Mouse (Mus musculus) right cerebral cortex, postnatal 14 days (tissue): ENCODE data around the gene Eif4ebp2.

Experiments
- DNase-seq: peaks from one replicate; pipeline ENCODE4 v3.0.0; 2022

The Eif4ebp2 gene

DNA sequence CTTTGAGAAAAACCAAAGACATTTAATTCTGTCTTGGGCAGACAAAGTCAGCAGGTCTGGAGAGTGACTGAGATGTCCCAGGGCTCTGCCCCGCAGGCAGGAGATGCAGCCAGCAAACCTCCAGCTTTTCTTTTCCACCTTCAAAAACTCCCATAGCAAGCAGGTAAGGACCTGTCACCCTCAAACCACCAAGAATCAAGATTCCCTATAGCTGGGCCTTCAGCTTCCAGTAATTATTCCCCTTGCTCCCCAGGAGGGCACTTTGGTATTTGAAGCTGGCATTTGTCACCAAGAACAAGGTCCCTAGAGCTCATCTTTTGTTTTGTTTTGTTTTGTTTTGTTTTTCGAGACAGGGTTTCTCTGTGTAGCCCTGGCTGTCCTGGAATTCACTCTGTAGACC is 35.4 kb downstream of the Eif4ebp2 start:
- no peak for DNase-seq

DNA sequence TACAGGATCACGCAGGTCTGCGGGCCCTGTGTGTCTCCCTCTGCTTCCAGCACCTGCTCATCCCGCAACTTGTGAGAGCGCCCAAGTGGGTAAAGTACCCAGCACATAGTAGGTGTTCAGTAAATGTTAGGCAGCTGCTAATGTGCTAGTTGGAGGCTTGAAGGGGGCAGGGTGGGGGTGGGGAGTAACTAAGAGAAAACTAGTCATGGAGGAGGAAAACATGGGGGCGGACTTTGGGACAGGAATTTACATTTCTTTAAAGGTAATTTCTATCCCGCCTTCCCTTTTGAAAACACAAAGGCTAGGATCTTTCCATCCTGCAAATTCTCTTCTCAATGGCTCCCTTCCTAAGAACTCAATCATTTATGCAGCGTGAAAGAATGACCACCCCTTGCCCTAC is 35.9 kb downstream of the Eif4ebp2 start:
- DNase-seq = no peak

DNA sequence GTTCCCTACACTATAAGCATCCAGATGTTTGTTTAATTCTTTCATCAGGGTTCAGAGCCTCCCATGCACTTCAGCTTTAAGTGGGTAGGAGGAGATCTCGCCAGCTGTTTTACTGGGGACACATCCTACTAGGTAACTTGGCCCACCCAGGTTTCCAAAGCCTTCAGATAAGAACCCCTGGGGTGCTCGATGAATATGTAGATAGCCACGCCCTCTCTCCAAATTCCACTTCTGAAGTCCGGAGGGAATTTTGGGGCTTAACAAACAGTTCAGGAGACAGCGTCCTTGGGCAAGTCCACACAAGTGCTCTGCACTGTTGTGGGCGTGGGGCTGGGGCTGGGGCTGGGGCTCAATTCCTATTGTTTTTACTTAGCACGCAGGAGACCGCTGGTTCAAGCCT is 36.6 kb downstream of the Eif4ebp2 start:
- DNase-seq = no peak

DNA sequence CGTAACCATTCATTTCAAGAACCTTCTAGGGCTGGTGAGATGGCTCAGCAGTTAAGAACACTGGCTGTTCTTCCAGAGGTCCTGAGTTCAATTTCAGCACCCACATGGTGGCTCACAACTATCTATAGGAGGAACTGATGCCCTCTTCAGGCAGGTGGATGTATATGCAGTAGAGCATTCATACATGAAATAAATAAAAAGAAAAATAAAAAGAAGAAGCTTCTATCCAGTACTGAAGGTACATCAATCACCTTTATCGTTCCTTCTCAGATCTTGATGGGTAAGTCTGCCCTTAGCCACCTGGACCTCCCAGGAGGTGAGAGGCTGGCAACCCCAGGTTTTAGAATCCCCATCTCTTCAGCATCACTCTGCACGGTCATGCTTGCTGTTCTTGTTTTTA is 37.2 kb downstream of the Eif4ebp2 start:
- DNase-seq = no peak

DNA sequence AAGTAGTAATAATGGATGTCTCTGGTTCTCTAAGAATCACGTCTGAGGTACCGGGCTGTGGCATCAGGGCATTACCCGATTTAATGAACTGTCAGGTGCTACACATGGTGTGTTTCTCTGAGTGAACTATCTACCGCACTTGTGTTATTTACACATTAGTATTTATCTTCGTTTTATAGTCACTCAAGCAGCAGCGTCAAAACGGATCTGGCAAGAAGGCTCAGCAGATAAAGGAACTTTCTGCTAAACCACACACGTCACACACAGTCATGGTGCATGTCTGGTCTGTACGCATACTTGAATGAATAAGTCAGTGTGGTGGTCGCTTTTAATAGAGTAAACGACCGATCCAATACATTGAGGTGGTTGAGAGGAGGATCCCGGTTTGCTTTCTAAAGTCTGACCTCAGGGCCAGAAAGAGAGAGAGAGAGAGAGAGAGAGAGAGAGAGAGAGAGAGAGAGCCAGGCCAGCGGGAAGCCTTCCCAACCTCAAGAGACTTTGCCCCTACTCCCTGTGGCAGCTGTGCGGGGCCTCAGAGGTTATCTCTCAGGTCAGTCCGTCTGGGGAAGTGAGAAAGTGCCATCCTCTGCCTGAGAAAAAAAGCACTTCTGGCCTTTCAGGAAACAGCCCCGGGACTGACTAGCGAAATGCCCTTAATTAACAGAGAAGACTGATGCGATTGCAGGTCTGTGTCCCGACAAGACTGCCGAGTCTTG is 39.4 kb downstream of the Eif4ebp2 start:
- DNase-seq = no peak

GRCm38 (mm10) chr10:61410193-61410592 is 42.3 kb downstream of the Eif4ebp2 start:
- DNase-seq = no peak

DNA sequence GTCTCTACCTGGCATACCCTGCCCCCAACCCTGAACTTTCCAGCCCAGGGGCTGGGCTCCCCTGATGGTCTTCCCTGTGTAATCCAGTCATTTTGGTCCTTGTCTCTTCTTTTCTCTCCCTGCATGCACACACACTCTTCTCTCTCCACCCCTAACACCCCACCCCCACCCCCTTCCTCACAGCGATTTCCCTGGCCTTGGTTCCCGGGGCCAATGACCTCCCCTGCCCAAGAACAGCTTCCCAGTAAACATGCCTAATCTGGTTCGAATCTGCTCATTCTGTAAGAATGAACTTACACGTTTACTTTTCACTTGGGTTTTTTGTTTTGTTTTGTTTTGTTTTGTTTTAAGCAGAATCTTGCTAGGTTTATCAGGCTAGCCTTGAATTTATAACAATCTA is 42.7 kb downstream of the Eif4ebp2 start:
- DNase-seq = no peak

GRCm38 (mm10) chr10:61405958-61406357 is 46.5 kb downstream of the Eif4ebp2 start:
- DNase-seq = no peak

GRCm38 (mm10) chr10:61402911-61403310 is 49.5 kb downstream of the Eif4ebp2 start:
- no peak for DNase-seq

DNA sequence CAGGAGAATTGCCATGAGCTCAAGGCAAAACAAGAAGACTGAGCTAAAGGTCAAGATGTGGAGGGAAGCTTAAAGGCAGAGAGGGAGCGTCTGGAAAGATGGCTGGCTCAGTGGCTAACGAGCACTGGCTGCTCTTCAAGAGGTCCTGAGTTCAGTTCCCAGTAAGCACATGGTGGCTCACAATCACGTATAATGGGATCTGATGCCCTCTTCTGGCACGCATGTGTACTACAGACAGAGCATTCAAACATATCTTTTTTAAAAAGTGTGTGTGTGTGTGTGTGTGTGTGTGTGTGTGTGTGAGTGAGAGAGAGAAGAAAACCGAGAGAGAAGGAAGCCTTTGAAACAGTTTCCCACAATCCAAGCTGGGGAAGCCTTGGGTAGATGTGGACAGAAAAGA is 50.0 kb downstream of the Eif4ebp2 start:
- no peak for DNase-seq

- no peak for DNase-seq
Measured at GRCm38 (mm10) chr10:61400407-61400806, 52.1 kb downstream of the Eif4ebp2 start.

DNA sequence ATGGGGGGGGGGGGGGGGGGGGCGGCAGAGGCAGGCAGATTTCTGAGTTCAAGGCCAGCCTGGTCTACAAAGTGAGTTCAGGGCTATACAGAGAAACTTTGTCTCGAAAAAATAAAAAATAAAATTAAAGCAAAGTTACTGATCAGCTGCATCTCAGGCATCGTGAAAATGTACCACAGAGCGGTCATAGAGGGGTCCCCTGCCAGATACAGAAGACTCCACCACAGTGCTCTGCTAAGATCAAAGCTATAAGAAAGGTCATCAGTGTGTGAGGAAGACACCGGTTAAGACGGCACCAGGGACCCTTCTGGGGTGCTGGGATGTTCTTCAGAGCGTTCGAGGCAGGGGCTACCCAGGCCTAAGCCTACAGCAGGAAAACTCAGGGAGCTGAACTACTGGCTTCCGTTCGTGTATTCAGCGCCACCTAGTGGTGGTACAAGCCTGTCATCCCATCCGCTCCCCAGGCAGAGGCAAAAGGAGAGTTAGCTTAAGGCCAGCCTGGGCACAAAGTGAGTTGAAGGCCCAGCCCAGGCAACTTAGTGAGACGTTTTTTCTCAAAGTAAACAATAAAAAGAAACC is 53.2 kb downstream of the Eif4ebp2 start:
- DNase-seq = peak; percentile 75

DNA sequence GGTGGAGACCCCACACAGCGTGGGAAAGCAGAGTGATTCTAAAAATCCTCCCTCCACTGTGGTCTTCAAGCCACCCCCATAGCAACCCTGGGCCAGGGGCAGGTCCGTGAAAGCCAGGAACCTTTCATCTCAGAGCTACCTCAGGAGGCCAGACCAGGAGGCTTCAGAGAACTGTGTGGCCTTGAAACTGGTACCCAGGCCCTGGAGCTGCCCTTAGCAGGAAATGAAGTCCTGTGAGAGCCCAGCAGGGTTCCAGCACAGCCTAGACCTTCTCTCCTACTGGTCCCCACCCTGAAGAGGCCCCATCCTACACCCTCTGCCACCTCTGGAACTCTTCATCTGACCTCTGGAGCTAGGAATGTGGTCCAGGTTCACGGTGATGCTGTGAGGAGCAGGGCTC is 54.3 kb downstream of the Eif4ebp2 start:
- DNase-seq = no peak

DNA sequence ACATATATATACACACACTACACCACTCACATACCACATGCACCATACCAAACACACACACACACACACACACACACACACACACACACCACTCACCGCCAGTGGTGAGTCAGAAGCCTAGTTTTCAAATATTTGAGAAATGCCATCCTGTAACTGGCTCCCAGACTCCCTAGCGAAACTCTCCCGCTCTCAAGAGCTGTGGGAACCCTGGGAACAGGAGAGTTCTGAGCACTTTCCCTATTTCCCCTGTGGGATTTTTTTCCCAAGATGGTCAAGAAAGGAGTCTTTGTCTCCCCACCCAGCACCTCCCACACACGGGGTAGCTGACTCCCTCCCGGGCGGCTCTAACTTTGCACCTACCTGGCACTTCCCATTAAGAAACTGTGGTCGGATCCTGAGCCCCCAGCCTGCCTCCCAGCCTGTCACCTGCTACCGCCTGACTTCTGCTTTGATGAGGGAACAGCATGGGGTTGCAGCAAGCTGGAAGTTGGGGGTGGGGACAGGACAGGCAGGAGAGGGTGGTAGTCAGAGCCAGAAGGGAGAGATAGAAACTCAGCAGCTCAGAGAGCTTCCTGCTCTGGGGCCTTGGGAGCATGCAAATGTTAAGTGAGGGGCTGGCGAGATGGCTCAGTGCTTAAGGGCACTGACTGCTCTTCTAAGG is 57.9 kb downstream of the Eif4ebp2 start:
- DNase-seq = no peak

GRCm38 (mm10) chr10:61392584-61392983 is 59.9 kb downstream of the Eif4ebp2 start:
- DNase-seq = no peak

GRCm38 (mm10) chr10:61390148-61390547 is 62.3 kb downstream of the Eif4ebp2 start:
- DNase-seq = no peak

DNA sequence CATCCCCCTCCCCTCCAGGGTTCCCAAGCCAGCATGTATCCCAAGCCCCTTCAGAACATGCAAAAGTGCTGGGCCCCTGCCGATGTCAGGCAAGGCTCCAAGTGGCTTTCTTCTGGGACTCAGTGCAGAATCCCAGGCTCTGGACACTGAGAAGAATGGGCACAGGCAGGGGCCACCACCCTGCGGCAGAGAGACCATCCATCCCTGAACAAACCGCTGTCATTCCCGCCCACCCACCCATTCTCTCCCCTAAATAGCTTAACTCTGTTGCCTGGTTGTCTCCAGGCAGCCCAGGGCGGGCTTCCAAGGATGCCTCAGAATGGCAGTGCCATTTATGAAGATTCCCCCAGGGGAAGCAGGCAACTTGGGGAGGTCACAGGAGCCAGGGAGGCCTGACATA is 63.4 kb downstream of the Eif4ebp2 start:
- no peak for DNase-seq

- no peak for DNase-seq
Measured at GRCm38 (mm10) chr10:61386284-61386683, 66.2 kb downstream of the Eif4ebp2 start.

DNA sequence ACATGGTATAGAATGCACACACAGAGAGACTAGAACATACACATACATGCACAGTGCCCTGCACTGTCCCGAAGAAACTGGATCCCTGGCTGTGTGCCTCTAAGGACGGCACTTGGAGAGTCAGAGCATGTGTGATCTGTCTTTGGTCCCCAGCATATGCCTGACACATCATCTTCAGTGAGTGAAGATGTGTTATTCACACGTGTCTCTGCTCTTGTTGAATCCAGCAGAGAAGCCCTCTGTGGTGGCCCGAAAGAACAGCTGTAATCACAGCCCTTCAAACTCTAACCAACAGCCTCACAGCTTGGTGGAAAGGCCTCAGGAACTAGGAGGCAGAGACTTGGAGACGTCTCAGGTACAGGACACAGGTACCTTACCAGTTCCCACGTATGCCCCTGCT is 67.3 kb downstream of the Eif4ebp2 start:
- DNase-seq = no peak

- no peak for DNase-seq
Measured at GRCm38 (mm10) chr10:61383715-61384047, 68.8 kb downstream of the Eif4ebp2 start.

- DNase-seq = peak; percentile 52
Measured at GRCm38 (mm10) chr10:61383021-61383714, 69.3 kb downstream of the Eif4ebp2 start, which contains the start of gene Pald1. Gene Pald1, minus strand, starts transcription at chr10:61383530.

GRCm38 (mm10) chr10:61382281-61382731 is 70.2 kb downstream of the Eif4ebp2 start:
- DNase-seq = no peak

DNA sequence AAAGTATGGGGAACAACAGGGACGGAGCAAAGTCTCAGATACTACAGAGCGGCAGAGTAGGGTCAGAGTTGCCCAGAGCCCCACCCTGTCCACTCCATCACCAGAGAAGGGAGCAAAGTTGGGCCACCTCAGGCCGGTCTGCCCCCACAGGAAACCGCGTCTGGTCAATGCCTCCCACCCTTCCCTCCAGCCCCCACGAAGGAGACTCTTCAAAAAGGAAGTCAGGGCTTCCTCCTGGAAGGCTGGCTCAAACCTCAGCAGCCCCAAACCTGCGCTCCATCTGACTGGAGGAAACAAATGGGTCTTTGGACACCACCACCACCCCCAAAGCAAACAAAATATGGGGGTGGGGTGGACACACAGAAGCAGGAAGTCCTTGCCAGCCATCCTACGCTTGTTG is 70.6 kb downstream of the Eif4ebp2 start:
- DNase-seq = no peak

DNA sequence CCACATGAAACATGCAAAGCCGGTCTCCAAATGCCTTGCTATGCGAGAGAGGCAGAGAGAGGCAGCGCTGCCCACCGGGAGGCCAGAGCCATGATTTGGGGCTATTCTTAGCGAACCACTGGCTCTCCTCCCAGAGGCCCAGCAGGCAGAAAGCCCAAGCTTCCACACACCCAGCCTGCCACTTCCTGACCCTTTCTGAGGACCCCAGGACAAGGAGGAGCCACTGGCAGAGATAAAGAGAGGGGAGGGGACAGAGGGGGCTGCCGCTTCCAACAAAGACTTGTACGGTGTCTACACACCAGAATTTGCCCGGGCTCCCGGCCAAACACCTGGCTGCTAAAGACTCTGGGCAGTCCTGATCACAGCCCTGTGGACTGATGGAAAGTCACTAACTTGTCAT is 72.3 kb downstream of the Eif4ebp2 start:
- no peak for DNase-seq
